Mouse (Mus musculus) Patski (cell line): ENCODE measurements around the gene Skap2. TPM values are rescaled to one million over a fixed set of nuclear protein-coding genes. Genes with fewer than 3 reads are reported as not detected.

ENCODE experiments used
- ATAC-seq: fragments of 100-300 bp; one replicate; pipeline ENCODE4 v1.8.0; 2021
- CTCF ChIA-PET: fragments of 350-600 bp; sonication (Branson Sonifier 250); formaldehyde crosslinking; loops from one replicate; lab custom pipeline; 2022; ENCODE audit warnings: inconsistent platforms; lab: Charles Lee
- POLR2A ChIA-PET: fragments of 350-600 bp; sonication (Branson Sonifier 250); formaldehyde crosslinking; loops from one replicate; lab custom pipeline; 2022; ENCODE audit warnings: antibody characterized with exemption, inconsistent platforms; lab: Charles Lee
- DNase-seq: peaks from one replicate; pipeline ENCODE4 v3.0.0-alpha.2; 2011; ENCODE audit warnings: low read depth, low spot score
- H3K27me3 ChIP-seq: fragments of 371-371 bp; one replicate; pipeline ENCODE4 v1.5.1; 2021
- CTCF ChIP-seq: fragments of 100-300 bp; IDR thresholded peaks from one replicate; pipeline ENCODE4 v1.5.1; 2021
- in situ Hi-C: fragments of 300-500 bp; cut with MboI; formaldehyde crosslinking; loops from 3 replicates; pipeline ENCODE4 v1.11.1; 2018; ENCODE audit warnings: low pct_unique_long_range_greater_than_20kb, mixed read lengths
- polyA plus RNA-seq: library from polyadenylated mRNA; unstranded; gene quantifications from one replicate; pipeline ENCODE4 v1.2.3, GENCODE M21; 2021

Skap2 gene
- polyA plus RNA-seq, 1 experiment from 2014 or later = 83.3 TPM

DNA sequence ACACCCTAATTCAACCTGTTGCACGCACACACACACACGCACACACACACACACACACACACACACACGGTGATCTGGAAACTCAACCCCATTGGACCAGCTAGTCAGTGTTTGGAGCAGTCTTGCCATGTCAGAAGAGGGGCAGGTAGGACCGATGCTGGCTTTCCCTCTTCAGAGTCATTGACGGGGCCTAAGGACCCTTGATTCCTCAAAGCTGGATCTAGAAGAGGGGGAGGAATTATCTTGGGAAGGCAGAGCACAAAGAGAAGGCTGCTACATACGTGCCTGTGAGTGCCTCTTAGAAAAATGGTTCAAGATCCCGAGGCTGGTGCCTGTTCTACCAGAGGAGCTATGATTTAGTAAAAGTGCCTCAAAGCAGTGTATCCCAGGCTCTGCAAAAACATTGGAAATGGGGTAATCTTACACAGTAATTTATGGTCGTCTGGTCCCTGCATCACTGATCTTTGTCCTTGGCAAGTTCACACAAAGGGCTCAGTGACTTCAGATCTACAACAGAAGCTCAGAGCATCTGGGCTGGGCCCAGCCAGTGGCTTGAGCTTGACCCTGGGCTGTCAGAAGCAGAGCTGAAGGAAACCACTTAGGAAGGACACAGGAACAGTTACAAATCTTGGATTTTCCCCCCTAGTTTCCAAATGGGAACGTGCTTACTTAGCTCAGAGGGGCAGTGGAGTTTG lies 188.1 kb downstream of the Skap2 start:
- H3K27me3 ChIP-seq = no peaks in the 10 kb centered on the region
- POLR2A ChIA-PET = interaction anchor here (0.5 kb wide), 2 partner anchors 10 to 26 kb away, joined by 3 to 4 read pairs; no protein-coding TSS in a partner anchor
- in situ Hi-C loops = no loop called here
- no peak for DNase-seq
- CTCF ChIA-PET = interaction anchor here (1.1 to 1.2 kb wide), 2 partner anchors 97 to 617 kb away, joined by 3 to 4 read pairs; no protein-coding TSS in a partner anchor
- no peak for ATAC-seq
- TF ChIP-seq CTCF = no peak

GRCm38 (mm10) chr6:51822049-51822448 lies 190.3 kb downstream of the Skap2 start:
- no peak for ATAC-seq

DNA sequence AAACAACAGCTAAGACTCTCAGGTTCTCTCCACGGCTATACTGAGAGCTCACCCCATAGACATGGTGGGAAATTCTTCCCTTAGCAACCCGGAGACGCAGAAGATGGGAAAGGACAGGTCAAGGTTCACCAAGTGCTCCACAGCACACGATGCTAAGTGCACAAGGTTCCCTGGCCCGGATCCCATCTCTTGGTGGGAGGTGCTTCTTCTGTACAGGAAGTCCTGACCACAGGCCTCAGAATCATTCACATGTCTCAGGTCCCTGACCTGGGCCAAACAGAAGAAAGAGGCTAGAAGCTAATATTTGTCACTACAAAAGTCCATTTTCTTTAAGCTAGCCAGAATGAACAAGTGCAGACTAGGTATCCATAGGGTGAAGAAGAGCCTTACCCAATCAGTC lies 191.5 kb downstream of the Skap2 start:
- POLR2A ChIA-PET = no interaction called here
- ATAC-seq = no peak
- in situ Hi-C loops = no loop called here
- CTCF ChIA-PET = interaction anchor here (1.3 kb wide), 1 partner anchor 11 kb away, joined by 3 read pairs; no protein-coding TSS in a partner anchor
- H3K27me3 ChIP-seq = peaks cover 10% of the 10 kb centered on the region
- TF ChIP-seq CTCF = no peak
- DNase-seq = no peak

More at GRCm38 (mm10) chr6:51822049-51822448, 190.3 kb downstream of the Skap2 start:
- H3K27me3 ChIP-seq = peaks cover 6% of the 10 kb centered on the region
- no peak for DNase-seq
- no peak for TF ChIP-seq CTCF
- POLR2A ChIA-PET = no interaction called here
- CTCF ChIA-PET = interaction anchor here (0.7 kb wide), 1 partner anchor 227 kb away, joined by 3 read pairs; no protein-coding TSS in a partner anchor
- in situ Hi-C loops = no loop called here

GRCm38 (mm10) chr6:51816892-51817621 lies 195.3 kb downstream of the Skap2 start:
- in situ Hi-C loops = no loop called here
- ATAC-seq (no peak), DNase-seq (no peak)
- TF ChIP-seq CTCF = no peak
- peaks cover 10% of the 10 kb centered on the region for H3K27me3 ChIP-seq
- ChIA-PET POLR2A (no interaction called here), CTCF (no interaction called here)

GRCm38 (mm10) chr6:51810906-51811305 lies 201.4 kb downstream of the Skap2 start:
- DNase-seq (no peak), ATAC-seq (no peak)
- ChIA-PET CTCF (no interaction called here), POLR2A (no interaction called here)
- TF ChIP-seq CTCF = no peak
- in situ Hi-C loops = no loop called here
- H3K27me3 ChIP-seq = peaks cover 7% of the 10 kb centered on the region

DNA sequence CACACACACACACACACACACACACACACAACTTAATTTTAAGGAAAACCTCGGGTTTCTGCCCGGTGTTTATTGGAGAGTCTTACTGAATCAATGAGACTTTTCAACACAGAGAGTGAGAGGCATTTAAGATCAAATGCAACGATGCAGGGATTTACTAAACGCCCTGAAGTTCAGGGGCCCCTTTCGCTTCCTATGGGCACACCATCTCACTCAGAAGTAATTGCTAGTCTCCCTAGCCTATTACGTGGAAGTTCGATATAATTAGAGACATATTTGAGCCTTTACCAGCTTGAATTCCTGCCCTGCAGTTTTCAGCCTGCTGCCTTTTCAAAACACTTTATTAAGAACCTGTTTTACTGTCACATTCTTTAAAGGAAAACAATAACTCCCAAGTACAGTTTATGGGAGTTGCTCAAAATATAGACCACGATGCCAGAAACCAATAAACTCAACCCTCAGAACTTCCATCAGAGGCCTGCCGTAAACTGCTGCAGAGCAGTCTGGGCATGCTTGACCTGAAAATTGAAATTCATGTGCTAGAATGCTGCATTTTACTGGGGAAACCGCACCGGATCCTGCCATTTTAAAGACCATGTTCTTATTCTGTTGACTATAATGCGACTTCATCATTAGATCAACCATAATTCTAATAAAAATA lies 203.1 kb downstream of the Skap2 start:
- TF ChIP-seq CTCF = no peak
- no peak for ATAC-seq
- in situ Hi-C loops = no loop called here
- POLR2A ChIA-PET = no interaction called here
- no peak for DNase-seq
- CTCF ChIA-PET = no interaction called here
- peaks cover 7% of the 10 kb centered on the region for H3K27me3 ChIP-seq

DNA sequence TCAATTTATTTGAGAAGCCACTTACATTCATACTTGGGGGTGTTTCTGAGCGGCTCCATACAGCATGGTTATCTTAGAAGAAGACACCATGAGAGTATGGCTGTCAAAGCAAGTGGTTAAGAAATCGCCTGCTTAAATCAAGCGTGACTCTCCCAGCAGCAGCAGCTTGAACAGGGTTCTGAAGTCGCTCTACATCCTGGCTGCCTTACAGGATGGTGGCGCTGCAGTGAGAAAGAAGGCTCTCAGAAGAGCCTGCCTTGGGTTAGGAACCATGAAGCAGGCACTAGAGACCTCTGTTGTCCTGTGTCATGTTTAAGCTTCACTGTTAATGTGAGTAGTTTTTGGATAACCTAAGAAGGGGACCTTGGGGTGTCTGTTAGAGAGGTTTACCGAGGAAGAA lies 204.3 kb downstream of the Skap2 start:
- ATAC-seq (no peak), DNase-seq (no peak)
- in situ Hi-C loops = no loop called here
- CTCF ChIA-PET = no interaction called here
- H3K27me3 ChIP-seq = peaks cover 7% of the 10 kb centered on the region
- no peak for TF ChIP-seq CTCF
- POLR2A ChIA-PET = no interaction called here

Other genes starting within 250 kb of the Skap2 start
- 3.6 TPM for gene Hoxa1, start 145.8 kb upstream of the Skap2 start, polyA plus RNA-seq
- gene Hoxa2, start 152.3 kb upstream of the Skap2 start, polyA plus RNA-seq = 2.8 TPM
- 1.6 TPM for gene 5730596B20Rik, start 164.9 kb upstream of the Skap2 start, polyA plus RNA-seq
- 2.5 TPM for gene Hoxa4, start 179.2 kb upstream of the Skap2 start, polyA plus RNA-seq
- gene Hoxa5, start 192.0 kb upstream of the Skap2 start, polyA plus RNA-seq = 21.4 TPM
- 13.5 TPM for gene Hoxa6, start 196.2 kb upstream of the Skap2 start, polyA plus RNA-seq
- 12.3 TPM for gene Hoxa3, start 200.8 kb upstream of the Skap2 start, polyA plus RNA-seq
- gene Gm28308, start 200.8 kb upstream of the Skap2 start, polyA plus RNA-seq = 8.7 TPM
- 51.6 TPM for gene Hoxa7, start 209.3 kb upstream of the Skap2 start, polyA plus RNA-seq
- gene Hoxa9, start 218.5 kb upstream of the Skap2 start, polyA plus RNA-seq = 76.7 TPM
- gene Hoxa10, start 228.3 kb upstream of the Skap2 start, polyA plus RNA-seq = 104 TPM
- 19.3 TPM for gene Hoxa11, start 233.3 kb upstream of the Skap2 start, polyA plus RNA-seq
- gene Hoxa13, start 248.3 kb upstream of the Skap2 start, polyA plus RNA-seq = 12.4 TPM